8 mouse cellular contexts compared by ENCODE assay signal in the genomic region with DNA sequence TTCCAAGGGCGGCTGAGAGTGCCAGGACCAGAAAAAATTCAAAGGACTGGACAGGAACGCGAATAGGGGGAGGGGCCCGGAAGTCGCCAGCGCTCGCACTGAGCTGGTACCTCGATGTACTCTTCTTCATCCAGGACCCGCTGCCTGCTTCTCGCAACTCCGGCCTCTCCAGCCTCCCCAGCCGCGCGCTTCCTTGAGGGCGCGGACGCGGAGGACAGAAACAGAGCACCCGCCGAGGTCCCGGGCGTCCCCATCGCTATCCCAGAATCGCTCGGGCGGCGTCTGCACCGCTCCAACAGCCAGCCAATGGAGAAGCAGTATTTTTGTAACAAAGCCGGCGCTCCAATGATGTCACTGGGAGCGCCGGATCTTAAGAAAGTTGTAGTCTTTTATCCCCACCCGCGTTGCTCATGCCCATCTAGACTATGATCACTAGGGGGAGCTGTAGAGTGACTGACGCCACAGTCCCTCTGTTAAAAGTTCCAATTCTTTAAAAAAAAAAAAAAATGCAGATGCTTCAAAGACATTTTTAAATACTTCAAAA. TPM values are rescaled to one million over a fixed set of nuclear protein-coding genes. Genes with fewer than 3 reads are reported as not detected.
DNase-seq lines count a peak whose midpoint lies in the region; ATAC-seq and TF ChIP-seq lines count a peak whose summit lies in the region.

A gene (minus strand): TSS at position 297 of the 544 bp plus-strand sequence.

- H3K27me3 ChIP-seq in ES-Bruce4 (ENCODE audit: control insufficient read depth, insufficient read depth, low read length, poor library complexity, severe bottlenecking): peaks cover 11% of the 10 kb centered on the region; the same call in 1 of the 2 replicates
- peaks cover 46% of the 10 kb centered on the region for H3K27me3 ChIP-seq in forebrain, embryonic 13.5 days
- H3K27me3 ChIP-seq in liver, postnatal 0 days (ENCODE audit: insufficient read depth, low read length): peaks cover 42% of the 10 kb centered on the region
- H3K27me3 ChIP-seq in neural tube, embryonic 14.5 days (ENCODE audit: control insufficient read depth, insufficient read depth, low read length): peaks cover 36% of the 10 kb centered on the region

- no peaks in the 10 kb centered on the region for H3K4me1 ChIP-seq in ES-Bruce4 (ENCODE audit: control insufficient read depth, insufficient read depth, low read length)
- peaks cover 21% of the 10 kb centered on the region for H3K4me1 ChIP-seq in forebrain, embryonic 13.5 days
- H3K4me1 ChIP-seq in liver, postnatal 0 days (ENCODE audit: insufficient read depth): peaks cover 18% of the 10 kb centered on the region
- peaks cover 12% of the 10 kb centered on the region for H3K4me1 ChIP-seq in neural tube, embryonic 14.5 days (ENCODE audit: control insufficient read depth, insufficient read depth, low read length)

- no peak for TF ChIP-seq POLR2A in ES-Bruce4 (IDR thresholded peaks at IDR 0.05; ENCODE audit: insufficient read depth, low read length)

- TF ChIP-seq EP300 in ES-Bruce4 (IDR thresholded peaks at IDR 0.05; ENCODE audit: insufficient read depth, low read depth, low read length): no peak
- peak; percentile 53; the same call in 1 of the 2 replicates for TF ChIP-seq EP300 in liver, postnatal 0 days (IDR thresholded peaks at IDR 0.05; ENCODE audit: low read depth)

- DNase-seq in heart, postnatal 10 days: peak; percentile 94
- peak; percentile 99 for DNase-seq in large intestine, adult 2 months (ENCODE audit: low read depth, low spot score)
- DNase-seq in liver, postnatal 0 days: peak; percentile 90
- peak; percentile 84 for DNase-seq in testis, postnatal 10 days (ENCODE audit: low spot score)

- H3K9ac ChIP-seq in ES-Bruce4 (ENCODE audit: low read depth, poor library complexity, severe bottlenecking): peak within 1 kb of the TSS; percentile 81
- H3K9ac ChIP-seq in forebrain, embryonic 13.5 days: peak within 1 kb of the TSS; percentile 85
- H3K9ac ChIP-seq in liver, postnatal 0 days (replicated peaks): peak within 1 kb of the TSS; percentile 63
- H3K9ac ChIP-seq in neural tube, embryonic 14.5 days (replicated peaks; ENCODE audit: low read depth, low read length): peak within 1 kb of the TSS; percentile 76

- peak; percentile 48 for TF ChIP-seq CTCF in ES-Bruce4 (IDR thresholded peaks at IDR 0.05; ENCODE audit: low read depth, low read length)
- peak; percentile 88 for TF ChIP-seq CTCF in liver, postnatal 0 days (IDR thresholded peaks at IDR 0.05; ENCODE audit: low read depth)

- H3K27ac ChIP-seq in ES-Bruce4 (ENCODE audit: insufficient read depth, low read length): no peak within 1 kb of the TSS
- H3K27ac ChIP-seq in forebrain, embryonic 13.5 days: peak within 1 kb of the TSS; percentile 52; the same call in 1 of the 2 replicates
- H3K27ac ChIP-seq in liver, postnatal 0 days (ENCODE audit: low read depth): no peak within 1 kb of the TSS
- H3K27ac ChIP-seq in neural tube, embryonic 14.5 days (ENCODE audit: low read depth, low read length): peak within 1 kb of the TSS; percentile 76

- under 1% methylated on average over 35 of the region's 35 CpGs for WGBS in forebrain, embryonic 13.5 days
- under 1% methylated on average over 35 of the region's 35 CpGs for WGBS in large intestine, adult 2 months
- under 1% methylated on average over 35 of the region's 35 CpGs for WGBS in liver, postnatal 0 days (ENCODE audit: insufficient replicate concordance)
- under 1% methylated on average over 34 of the region's 35 CpGs for WGBS in neural tube, embryonic 14.5 days

- H3K36me3 ChIP-seq in ES-Bruce4 (ENCODE audit: control insufficient read depth, insufficient read depth, low read length, poor library complexity, severe bottlenecking): peaks cover 4% of the 10 kb centered on the region; the same call in 1 of the 2 replicates
- peaks cover 34% of the 10 kb centered on the region for H3K36me3 ChIP-seq in forebrain, embryonic 13.5 days (ENCODE audit: poor library complexity, severe bottlenecking)
- H3K36me3 ChIP-seq in liver, postnatal 0 days (replicated peaks; ENCODE audit: insufficient read depth, low read length): peaks cover 24% of the 10 kb centered on the region
- H3K36me3 ChIP-seq in neural tube, embryonic 14.5 days (ENCODE audit: control insufficient read depth, insufficient read depth, low read length): peaks cover 22% of the 10 kb centered on the region

- peak; percentile 94 for ATAC-seq in cerebellum, adult (ENCODE audit: insufficient number of reproducible peaks, low FRiP score, low TSS enrichment)
- ATAC-seq in forebrain, embryonic 13.5 days: peak; percentile 97
- ATAC-seq in liver, postnatal 0 days: peak; percentile 98
- peak; percentile 93 for ATAC-seq in neural tube, embryonic 14.5 days (ENCODE audit: low read depth)

- no peaks in the 10 kb centered on the region for H3K9me3 ChIP-seq in ES-Bruce4 (replicated peaks; ENCODE audit: control insufficient read depth, insufficient read depth, low read length, poor library complexity, severe bottlenecking)
- H3K9me3 ChIP-seq in forebrain, embryonic 13.5 days (replicated peaks): no peaks in the 10 kb centered on the region
- no peaks in the 10 kb centered on the region for H3K9me3 ChIP-seq in liver, postnatal 0 days (ENCODE audit: low read length)
- H3K9me3 ChIP-seq in neural tube, embryonic 14.5 days (ENCODE audit: control insufficient read depth, low read length): no peaks in the 10 kb centered on the region

- H3K4me3 ChIP-seq in ES-Bruce4 (ENCODE audit: low read depth, low read length): peak within 1 kb of the TSS; percentile 88
- peak within 1 kb of the TSS; percentile 78 for H3K4me3 ChIP-seq in forebrain, embryonic 13.5 days
- peak within 1 kb of the TSS; percentile 69 for H3K4me3 ChIP-seq in liver, postnatal 0 days (ENCODE audit: low read depth, low read length)
- peak within 1 kb of the TSS; percentile 66 for H3K4me3 ChIP-seq in neural tube, embryonic 14.5 days (ENCODE audit: low read depth, low read length)

- intact Hi-C loops in heart, postnatal 10 days (cut with DNase I): loop anchor here (2.0 kb wide), 3 partner anchors 18 to 136 kb away; no protein-coding TSS in a partner anchor

- peak within 1 kb of the TSS; percentile 97 for H3K4me2 ChIP-seq in forebrain, embryonic 13.5 days
- H3K4me2 ChIP-seq in liver, postnatal 0 days (ENCODE audit: low read depth, low read length): peak within 1 kb of the TSS; percentile 80
- H3K4me2 ChIP-seq in neural tube, embryonic 14.5 days (ENCODE audit: low read depth, low read length): peak within 1 kb of the TSS; percentile 63

RNA-seq across cellular contexts. Expression of the gene that starts here (rescaled TPM):
- 20.6 and 22.2 TPM in 2 replicates for polyA plus RNA-seq in ES-Bruce4 (2011; ENCODE audit: insufficient read depth, insufficient read length, low read depth, missing spikeins)
- 48.9 and 54.6 TPM in 2 replicates for polyA plus RNA-seq in forebrain, embryonic 13.5 days (2015; fragmentation: Nextera tagmentation; extraction: Ambion mirVana)
- 10 to 100 TPM; 16.3 to 16.5 TPM for total RNA-seq in heart, postnatal 10 days (2021)
- polyA plus RNA-seq in large intestine, adult 2 months (2012; rRNA removed): 12.1 and 17.4 TPM in 2 replicates
- polyA plus RNA-seq in liver, postnatal 0 days (2015; fragmentation: Nextera tagmentation; extraction: Ambion mirVana): 5.6 and 6.6 TPM in 2 replicates
- 42.4 and 42.5 TPM in 2 replicates for polyA plus RNA-seq in neural tube, embryonic 14.5 days (2014; fragmentation: Nextera tagmentation; extraction: Ambion mirVana)

Comparison
In these comparisons a context has a peak if more than half of its experiments do, and no peak if none do; other contexts are left out.
1. H3K27ac ChIP-seq: peak in forebrain, embryonic 13.5 days (single experiment) and neural tube, embryonic 14.5 days (single experiment); none in ES-Bruce4 (single experiment) and liver, postnatal 0 days (single experiment).
2. Peak in every context shown above with its lines, with median percentiles within 50 percentile points of each other: H3K4me3 ChIP-seq, H3K9ac ChIP-seq, ATAC-seq, H3K4me2 ChIP-seq and DNase-seq.